Mouse (Mus musculus): ENCODE data around the gene Maff. TPM values are rescaled to one million over a fixed set of nuclear protein-coding genes. Genes with fewer than 3 reads are reported as not detected.
A peak's percentile ranks its signal among the peaks of the same experiment; 100 is the strongest.

Maff gene
- polyA plus RNA-seq (2015; fragmentation: Nextera tagmentation; extraction: Ambion mirVana), result 1.2 and 1.3 TPM in 2 replicates

DNA sequence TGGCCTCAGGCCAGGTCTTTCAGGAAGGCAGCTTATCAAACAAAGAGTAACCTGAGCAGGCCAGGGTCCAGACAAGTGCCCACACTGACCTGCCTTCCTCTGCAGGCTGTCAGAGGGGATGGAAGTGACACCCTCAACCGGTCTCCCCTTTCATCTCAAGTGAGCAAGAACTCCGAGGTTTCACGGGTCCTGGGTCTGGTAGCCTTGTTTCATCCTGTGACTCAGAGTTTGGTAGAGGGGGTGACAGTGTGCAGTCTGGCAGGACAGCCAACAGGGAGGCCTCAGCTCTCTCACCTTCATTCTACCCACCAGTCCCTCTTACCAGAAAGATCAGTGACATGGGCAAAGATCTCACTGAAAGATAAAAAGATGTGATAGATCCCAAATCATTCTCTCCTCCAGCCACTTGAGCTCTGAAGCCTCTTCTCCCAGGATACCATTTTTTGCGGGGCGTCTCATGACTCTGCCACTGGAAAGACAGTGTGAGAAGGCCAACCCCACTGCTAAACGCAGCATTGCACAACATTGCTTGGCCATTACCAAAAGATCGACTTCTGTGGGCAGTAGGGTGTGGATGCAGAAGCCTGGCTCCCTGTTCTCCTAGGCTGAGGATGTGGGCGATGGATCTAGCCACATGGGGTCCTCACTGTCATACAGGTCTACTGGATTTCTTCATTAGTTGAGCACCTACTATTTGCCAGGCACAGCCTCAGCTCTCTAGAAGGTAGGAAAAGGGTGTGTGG lies at the start of gene Maff:
TSS of gene Maff (plus strand) at position 571 of the 743 bp plus-strand sequence.
- Histone ChIP-seq H3K27me3 (peaks cover 27% of the 10 kb centered on the region), H3K9ac (peak within 1 kb of the TSS; percentile 74), H3K27ac (peak within 1 kb of the TSS; percentile 83), H3K36me3 (ENCODE audit: poor library complexity, severe bottlenecking) (no peaks in the 10 kb centered on the region), H3K9me3 (replicated peaks) (no peaks in the 10 kb centered on the region), H3K4me1 (peaks cover 14% of the 10 kb centered on the region), H3K4me2 (peak within 1 kb of the TSS; percentile 88), H3K4me3 (peak within 1 kb of the TSS; percentile 68)
- WGBS, result 49% methylated on average over 8 of the region's 8 CpGs
- no peak for ATAC-seq

DNA sequence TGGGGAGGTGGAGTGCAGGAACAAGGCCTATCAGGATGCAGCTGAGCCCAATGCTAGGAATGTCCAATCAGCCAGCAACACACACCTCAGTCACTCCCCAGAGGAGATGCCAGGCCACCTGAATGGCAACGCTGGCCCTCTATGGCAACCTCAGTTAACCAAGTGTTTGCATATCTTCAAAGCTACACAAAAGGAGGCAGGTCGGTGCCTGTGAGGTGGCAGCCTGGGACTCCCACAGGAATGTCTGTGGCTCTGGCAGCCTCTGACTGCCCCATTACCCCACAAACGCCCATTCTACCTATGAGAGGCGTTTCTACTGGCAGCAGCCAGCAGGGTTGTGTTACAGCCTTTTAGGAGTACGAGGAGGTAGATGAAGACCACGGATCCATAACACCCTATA lies 47.9 kb upstream of the Maff start:
- no peak overlapping the region for H3K4me3 ChIP-seq
- no peaks in the 10 kb centered on the region for H3K36me3 ChIP-seq (ENCODE audit: poor library complexity, severe bottlenecking)
- H3K4me1 ChIP-seq, result no peaks in the 10 kb centered on the region
- no peak overlapping the region for H3K27ac ChIP-seq
- no peak overlapping the region for H3K9ac ChIP-seq
- H3K9me3 ChIP-seq (replicated peaks), result no peaks in the 10 kb centered on the region
- H3K27me3 ChIP-seq, result no peaks in the 10 kb centered on the region
- WGBS, result 86% methylated on average over 6 of the region's 6 CpGs
- no peak for ATAC-seq
- H3K4me2 ChIP-seq, result no peak overlapping the region

DNA sequence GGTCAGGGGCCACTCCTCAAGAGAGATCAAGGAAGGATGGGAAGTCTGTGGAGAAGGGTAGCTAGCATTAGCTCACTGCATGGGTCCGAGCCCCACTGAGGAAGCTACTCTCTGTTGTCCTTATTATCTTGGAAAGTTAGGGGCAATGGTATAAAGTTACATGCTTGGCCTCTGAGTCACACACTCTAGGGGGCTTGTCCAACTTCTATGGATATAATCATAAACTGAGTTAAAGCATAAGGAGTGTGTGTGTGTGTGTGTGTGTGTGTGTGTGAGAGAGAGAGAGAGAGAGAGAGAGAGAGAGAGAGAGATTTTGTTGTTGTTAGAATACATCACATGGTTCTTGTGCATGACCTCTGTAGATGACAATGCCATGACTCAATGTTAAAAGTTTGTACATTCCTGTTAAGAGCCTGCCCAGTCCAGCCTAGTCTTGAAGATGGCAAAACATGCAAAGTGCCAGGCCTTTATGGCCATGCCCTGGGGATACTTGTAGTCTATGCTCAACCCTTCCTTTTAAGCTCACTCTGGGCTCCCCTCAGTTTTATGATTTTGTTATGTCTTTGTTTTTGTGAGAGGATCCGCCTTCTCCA lies 46.8 kb upstream of the Maff start:
- Histone ChIP-seq H3K4me3 (no peak overlapping the region), H3K9me3 (replicated peaks) (no peaks in the 10 kb centered on the region), H3K9ac (no peak overlapping the region), H3K27ac (no peak overlapping the region), H3K27me3 (no peaks in the 10 kb centered on the region), H3K4me1 (no peaks in the 10 kb centered on the region), H3K4me2 (no peak overlapping the region), H3K36me3 (ENCODE audit: poor library complexity, severe bottlenecking) (no peaks in the 10 kb centered on the region)
- ATAC-seq, result no peak
- 89% methylated on average over 2 of the region's 2 CpGs for WGBS

DNA sequence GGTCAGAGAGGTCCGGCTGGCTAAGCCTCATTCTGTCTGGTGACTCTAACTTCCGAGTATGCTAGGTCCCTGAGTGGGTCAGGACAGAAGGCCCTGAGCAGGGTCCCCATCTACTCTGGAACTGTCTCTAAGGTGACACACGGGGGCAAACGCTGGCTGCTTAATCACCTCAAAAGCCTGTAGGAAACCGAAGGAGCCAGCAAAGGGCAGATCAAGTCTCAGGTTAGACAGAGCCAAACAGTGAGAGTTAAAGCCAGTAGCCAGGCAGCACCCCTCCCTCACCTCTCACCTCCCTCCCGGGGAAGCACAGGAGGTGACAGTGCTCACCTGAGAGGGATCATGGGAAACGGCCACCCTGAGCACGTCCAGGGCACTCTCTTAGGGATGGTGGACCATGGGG lies 42.7 kb upstream of the Maff start:
- 83% methylated on average over 8 of the region's 8 CpGs for WGBS
- Histone ChIP-seq H3K9me3 (replicated peaks) (no peaks in the 10 kb centered on the region), H3K4me1 (no peaks in the 10 kb centered on the region), H3K4me2 (no peak overlapping the region), H3K36me3 (ENCODE audit: poor library complexity, severe bottlenecking) (peaks cover 23% of the 10 kb centered on the region), H3K4me3 (no peak overlapping the region), H3K27ac (no peak overlapping the region), H3K27me3 (no peaks in the 10 kb centered on the region), H3K9ac (no peak overlapping the region)
- ATAC-seq, result no peak

DNA sequence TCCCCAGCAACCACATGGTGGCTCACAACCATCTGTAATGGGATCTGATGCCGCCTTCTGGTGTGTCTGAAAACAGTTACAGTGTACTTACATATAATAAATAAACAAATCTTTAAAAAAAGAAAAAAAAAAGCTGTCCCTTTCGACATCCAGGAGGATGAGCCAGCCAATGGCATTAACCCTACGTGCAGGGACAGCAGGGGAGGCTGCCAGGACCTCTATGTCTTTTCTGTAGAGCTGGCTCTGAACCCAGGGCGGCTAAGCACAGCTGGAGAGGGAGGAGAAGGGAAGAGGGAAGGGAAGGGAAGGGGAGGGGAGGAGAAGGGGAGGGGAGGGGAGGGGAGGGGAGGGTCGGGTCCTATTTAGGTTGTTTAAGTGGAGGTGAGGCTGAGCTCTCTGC lies 41.6 kb upstream of the Maff start:
- Histone ChIP-seq H3K9ac (no peak overlapping the region), H3K27me3 (no peaks in the 10 kb centered on the region), H3K4me1 (no peaks in the 10 kb centered on the region), H3K36me3 (ENCODE audit: poor library complexity, severe bottlenecking) (peaks cover 23% of the 10 kb centered on the region), H3K27ac (no peak overlapping the region), H3K4me3 (no peak overlapping the region), H3K9me3 (replicated peaks) (no peaks in the 10 kb centered on the region), H3K4me2 (no peak overlapping the region)
- 75% methylated on average over 3 of the region's 5 CpGs for WGBS
- no peak for ATAC-seq

DNA sequence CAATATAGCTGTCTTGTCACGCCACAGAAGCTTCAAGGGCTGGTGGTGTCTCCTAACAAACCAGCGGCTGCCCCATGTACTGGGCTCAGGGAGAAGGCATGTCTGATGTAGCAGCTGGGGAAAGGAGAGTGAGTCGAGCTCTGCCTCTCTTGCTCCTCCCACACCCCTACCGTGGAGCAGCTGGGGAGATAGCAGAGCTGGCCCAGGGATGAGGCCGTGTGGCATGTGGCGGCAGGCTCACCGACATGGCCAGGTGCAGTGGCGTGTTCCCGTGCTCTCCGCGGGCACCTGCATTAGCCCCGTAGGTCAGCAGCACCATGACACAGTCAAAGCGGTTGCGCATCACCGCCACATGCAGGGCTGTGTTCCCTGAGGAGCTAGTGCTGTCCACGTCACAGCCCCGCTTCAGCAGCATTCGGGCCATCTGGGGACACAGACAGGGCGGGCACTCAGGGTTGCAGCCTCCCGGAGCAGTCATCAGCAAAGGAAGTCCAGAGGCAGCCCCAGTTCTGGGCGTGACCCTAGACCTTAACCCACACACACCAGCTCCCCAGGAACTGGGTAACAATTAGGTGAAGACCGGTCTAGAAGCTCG lies 40.3 kb upstream of the Maff start:
- no peak overlapping the region for H3K4me3 ChIP-seq
- no peak overlapping the region for H3K4me2 ChIP-seq
- peaks cover 31% of the 10 kb centered on the region for H3K36me3 ChIP-seq (ENCODE audit: poor library complexity, severe bottlenecking)
- H3K4me1 ChIP-seq, result no peaks in the 10 kb centered on the region
- no peaks in the 10 kb centered on the region for H3K9me3 ChIP-seq (replicated peaks)
- no peak overlapping the region for H3K27ac ChIP-seq
- no peak for ATAC-seq
- no peaks in the 10 kb centered on the region for H3K27me3 ChIP-seq
- no peak overlapping the region for H3K9ac ChIP-seq
- 86% methylated on average over 23 of the region's 23 CpGs for WGBS

DNA sequence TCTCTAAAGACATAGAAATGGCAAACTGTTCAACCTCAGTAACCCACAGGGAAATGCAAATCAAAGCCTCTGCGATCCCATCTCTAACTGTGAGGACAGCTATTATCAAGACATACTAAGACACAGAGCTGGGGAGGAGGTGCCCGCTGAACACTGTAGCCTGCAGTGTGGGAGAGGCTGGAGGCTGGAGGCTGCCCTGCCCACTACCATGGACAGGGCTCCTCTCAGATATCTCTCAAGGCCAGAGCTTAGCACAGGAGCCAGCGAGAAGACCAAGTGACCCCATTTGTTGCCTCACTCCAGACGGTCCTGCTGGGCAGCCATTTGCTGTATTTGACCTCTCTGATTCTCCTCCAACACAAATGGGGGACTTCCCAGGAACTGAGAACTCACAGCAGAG lies 38.6 kb upstream of the Maff start:
- H3K27ac ChIP-seq, result no peak overlapping the region
- WGBS, result 79% methylated on average over 4 of the region's 4 CpGs
- H3K4me3 ChIP-seq, result no peak overlapping the region
- H3K4me2 ChIP-seq, result no peak overlapping the region
- no peaks in the 10 kb centered on the region for H3K9me3 ChIP-seq (replicated peaks)
- no peak for ATAC-seq
- no peaks in the 10 kb centered on the region for H3K4me1 ChIP-seq
- H3K36me3 ChIP-seq (ENCODE audit: poor library complexity, severe bottlenecking), result peaks cover 38% of the 10 kb centered on the region
- no peak overlapping the region for H3K9ac ChIP-seq
- H3K27me3 ChIP-seq, result no peaks in the 10 kb centered on the region

DNA sequence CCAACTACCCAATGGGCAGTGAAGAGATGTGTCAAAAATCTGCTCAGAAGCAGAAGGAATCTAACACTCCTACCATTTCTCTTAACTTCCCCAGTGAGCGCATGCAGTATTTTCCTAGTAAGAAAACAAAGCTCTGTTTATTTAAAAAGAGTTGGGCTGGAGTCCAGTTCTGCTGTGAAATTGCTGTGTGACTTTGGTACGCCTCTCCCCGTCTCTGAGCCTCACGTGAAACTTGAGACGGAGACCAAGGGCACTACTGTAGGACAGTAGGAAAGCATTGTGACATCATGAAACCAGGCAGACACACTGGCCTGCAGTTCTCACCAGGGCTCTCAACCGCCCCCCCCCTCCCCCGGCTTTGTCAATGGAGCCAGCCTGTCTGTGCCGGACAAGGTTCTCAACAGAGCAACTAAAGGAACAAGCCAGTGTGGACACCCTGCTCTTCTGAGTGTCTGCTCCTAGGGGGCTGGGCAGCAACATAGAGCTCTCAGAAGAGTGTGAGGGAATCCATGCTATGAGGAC lies 32.5 kb upstream of the Maff start:
- Histone ChIP-seq H3K27me3 (no peaks in the 10 kb centered on the region), H3K36me3 (ENCODE audit: poor library complexity, severe bottlenecking) (peaks cover 21% of the 10 kb centered on the region), H3K27ac (no peak overlapping the region), H3K9me3 (replicated peaks) (no peaks in the 10 kb centered on the region), H3K4me1 (no peaks in the 10 kb centered on the region), H3K4me3 (no peak overlapping the region), H3K4me2 (no peak overlapping the region), H3K9ac (no peak overlapping the region)
- ATAC-seq, result no peak
- WGBS, result 80% methylated on average over 8 of the region's 8 CpGs

DNA sequence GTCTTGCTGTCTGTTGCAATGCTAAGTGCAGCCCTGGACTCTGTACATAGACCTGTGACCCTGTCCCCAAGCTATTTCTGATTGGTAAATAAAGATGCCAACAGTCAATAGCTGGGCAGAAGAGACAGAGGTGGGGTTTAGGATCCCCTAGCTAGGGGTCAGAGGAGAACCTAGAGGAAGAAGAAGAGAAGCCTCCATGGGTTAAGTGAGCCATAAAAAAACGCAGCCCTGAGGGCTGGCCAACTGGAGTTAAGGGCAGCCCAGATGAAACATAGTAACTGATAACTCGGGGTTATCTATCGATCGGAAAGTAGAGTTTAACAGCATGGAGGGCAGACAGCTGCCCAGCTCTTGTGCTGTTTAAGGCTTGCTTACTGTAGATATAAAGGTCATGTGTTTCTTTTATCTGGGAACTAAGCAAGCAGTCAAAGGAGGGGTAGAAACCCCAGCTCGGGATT lies 24.7 kb upstream of the Maff start:
- H3K4me2 ChIP-seq, result no peak overlapping the region
- peaks cover 15% of the 10 kb centered on the region for H3K4me1 ChIP-seq
- 88% methylated on average over 5 of the region's 5 CpGs for whole genome bisulfite sequencing
- no peak overlapping the region for H3K9ac ChIP-seq
- H3K4me3 ChIP-seq, result no peak overlapping the region
- peaks cover 7% of the 10 kb centered on the region; the same call in 1 of the 2 replicates for H3K36me3 ChIP-seq (ENCODE audit: poor library complexity, severe bottlenecking)
- H3K27ac ChIP-seq, result no peak overlapping the region
- H3K27me3 ChIP-seq, result no peaks in the 10 kb centered on the region
- ATAC-seq, result no peak
- H3K9me3 ChIP-seq (replicated peaks), result no peaks in the 10 kb centered on the region

DNA sequence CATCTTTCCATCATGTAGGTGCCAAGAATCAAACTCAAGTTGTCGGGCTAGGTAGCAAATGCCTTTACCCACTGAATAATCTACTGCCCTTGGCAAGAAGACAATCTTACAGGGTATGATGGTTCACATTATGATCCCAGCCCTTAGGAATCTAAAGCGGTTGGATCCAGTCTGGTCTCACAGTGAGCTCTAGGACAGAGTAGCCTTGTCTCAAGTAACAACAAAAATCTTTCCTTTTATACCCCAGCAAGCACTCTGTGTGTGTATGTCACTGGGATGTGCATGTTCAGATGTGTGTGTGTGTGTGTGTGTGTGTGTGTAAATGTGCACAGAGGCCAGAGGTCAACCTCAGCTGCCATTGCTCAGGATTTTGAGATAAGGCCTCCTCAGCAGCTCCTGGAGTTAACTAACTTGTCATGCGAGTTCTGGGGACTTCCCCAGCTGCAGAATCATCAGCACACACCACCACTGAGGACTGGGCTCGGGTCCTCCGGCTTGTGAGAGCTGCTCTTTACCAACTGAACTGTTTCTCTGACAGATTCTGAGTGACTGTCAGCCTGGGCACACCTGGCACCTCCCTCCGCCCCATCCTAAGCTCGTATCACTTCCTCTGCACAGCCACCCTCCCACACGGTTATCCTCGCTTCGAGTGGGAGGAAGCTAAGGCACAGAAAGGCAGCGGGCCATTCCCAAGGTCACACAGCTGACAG lies 24.0 kb upstream of the Maff start:
- no peak overlapping the region for H3K4me3 ChIP-seq
- 87% methylated on average over 11 of the region's 11 CpGs for WGBS
- no peak overlapping the region for H3K27ac ChIP-seq
- H3K9me3 ChIP-seq (replicated peaks), result no peaks in the 10 kb centered on the region
- no peak for ATAC-seq
- no peak overlapping the region for H3K4me2 ChIP-seq
- H3K27me3 ChIP-seq, result no peaks in the 10 kb centered on the region
- peaks cover 3% of the 10 kb centered on the region; the same call in 1 of the 2 replicates for H3K36me3 ChIP-seq (ENCODE audit: poor library complexity, severe bottlenecking)
- peaks cover 21% of the 10 kb centered on the region for H3K4me1 ChIP-seq
- no peak overlapping the region for H3K9ac ChIP-seq

DNA sequence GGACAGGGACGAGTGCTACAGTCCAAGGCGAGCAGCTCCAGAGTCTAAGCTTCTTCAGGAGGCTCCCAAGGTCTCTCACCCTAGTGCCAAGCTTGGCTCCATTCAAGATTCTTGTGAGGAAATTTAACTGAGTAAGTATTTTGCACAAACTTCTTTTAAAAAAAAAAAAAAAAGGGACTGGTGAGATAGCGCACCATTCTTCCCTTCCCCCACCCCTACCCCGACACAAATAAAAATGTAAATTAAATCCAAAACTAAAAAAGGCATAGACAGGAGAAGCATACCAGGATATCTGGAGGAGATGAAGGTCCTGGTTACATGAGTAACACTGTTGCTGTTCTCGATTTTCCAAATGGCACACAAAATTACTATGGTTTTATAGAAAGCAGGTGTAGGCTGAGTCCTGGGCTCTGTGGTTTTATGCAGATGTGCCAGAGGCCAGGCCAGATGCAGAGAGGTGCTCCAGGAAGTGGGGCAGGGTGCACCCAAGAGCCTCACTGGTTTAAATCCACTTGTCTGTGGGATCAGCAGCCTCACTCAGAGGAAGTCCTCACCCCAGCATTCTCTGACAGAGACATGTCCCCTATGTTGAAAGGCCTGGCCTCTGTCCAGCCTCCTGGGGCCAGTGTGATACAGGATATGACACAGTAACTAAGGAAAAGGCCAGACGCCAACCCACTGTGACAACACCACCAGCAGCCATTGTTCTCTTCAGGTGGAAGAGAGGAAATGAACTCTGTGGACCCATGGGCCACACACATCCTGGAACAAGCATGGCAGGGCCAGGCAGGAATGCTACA lies 23.2 kb upstream of the Maff start:
- H3K36me3 ChIP-seq (ENCODE audit: poor library complexity, severe bottlenecking), result no peaks in the 10 kb centered on the region
- H3K4me1 ChIP-seq, result peaks cover 23% of the 10 kb centered on the region
- H3K4me2 ChIP-seq, result no peak overlapping the region
- WGBS, result 87% methylated on average over 6 of the region's 6 CpGs
- H3K4me3 ChIP-seq, result no peak overlapping the region
- no peak overlapping the region for H3K9ac ChIP-seq
- H3K9me3 ChIP-seq (replicated peaks), result no peaks in the 10 kb centered on the region
- H3K27ac ChIP-seq, result no peak overlapping the region
- ATAC-seq, result no peak
- no peaks in the 10 kb centered on the region for H3K27me3 ChIP-seq

Measured in forebrain, embryonic 13.5 days (tissue).